Mouse (Mus musculus): ENCODE data around the gene Clptm1. TPM values are rescaled to one million over a fixed set of nuclear protein-coding genes. Genes with fewer than 3 reads are reported as not detected.
"Not testable (repeated sequence)": the region's sequence is repeated elsewhere in the genome, so short reads cannot be mapped to it uniquely, and the experiment has no call there.

Gene Clptm1
- polyA plus RNA-seq, 1 experiment from 2014 or later: 99.8 TPM

DNA sequence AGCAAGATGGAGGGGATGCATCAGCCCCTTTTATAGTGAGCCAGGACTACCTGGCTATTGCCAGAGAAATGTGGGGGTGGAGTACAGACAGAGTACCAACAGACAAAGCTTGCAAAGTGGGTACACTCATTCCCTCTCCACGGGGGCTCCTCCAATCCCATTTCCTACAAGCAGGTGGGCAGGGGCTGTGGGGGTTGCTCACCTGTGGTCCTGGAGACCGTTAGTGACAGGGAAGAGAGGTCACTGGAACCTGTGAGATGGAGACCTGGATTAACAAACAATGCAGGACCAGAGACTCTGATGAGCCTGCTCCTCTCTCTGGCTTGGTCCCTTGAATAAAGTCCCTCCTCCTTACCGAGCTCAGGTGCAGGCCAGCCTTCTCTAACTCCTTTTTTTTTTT, 37.1 kb downstream of the Clptm1 start:
- 64% methylated on average over 3 of the region's 3 CpGs for WGBS
- Histone ChIP-seq H3K4me3 (no peak overlapping the region), H3K27ac (ENCODE audit: poor library complexity, severe bottlenecking) (0 out of 2 replicates have a peak overlapping the region, but pooled peaks have one; percentile 69), H3K9me3 (replicated peaks) (no peaks in the 10 kb centered on the region), H3K27me3 (replicated peaks) (peaks cover 7% of the 10 kb centered on the region; the same call in 1 of the 2 replicates), H3K4me1 (replicated peaks) (no peaks in the 10 kb centered on the region), H3K9ac (no peak overlapping the region), H3K4me2 (peak overlapping the region; percentile 85), H3K36me3 (peaks cover 10% of the 10 kb centered on the region)
- no peak for ATAC-seq (ENCODE audit: insufficient number of reproducible peaks, low FRiP score)

GRCm38 (mm10) chr7:19623433-19623832, 41.4 kb downstream of the Clptm1 start:
- Histone ChIP-seq H3K4me1 (replicated peaks) (peaks cover 5% of the 10 kb centered on the region), H3K36me3 (no peaks in the 10 kb centered on the region), H3K4me3 (no peak overlapping the region), H3K9ac (no peak overlapping the region), H3K27me3 (replicated peaks) (peaks cover 25% of the 10 kb centered on the region), H3K27ac (ENCODE audit: poor library complexity, severe bottlenecking) (no peak overlapping the region), H3K4me2 (no peak overlapping the region), H3K9me3 (replicated peaks) (no peaks in the 10 kb centered on the region)
- 45% methylated on average over 2 of the region's 2 CpGs for WGBS
- ATAC-seq (ENCODE audit: insufficient number of reproducible peaks, low FRiP score): no peak

- H3K4me1 ChIP-seq (replicated peaks): peaks cover 5% of the 10 kb centered on the region
- H3K9me3 ChIP-seq (replicated peaks): no peaks in the 10 kb centered on the region
- no peaks in the 10 kb centered on the region for H3K36me3 ChIP-seq
- no peak overlapping the region for H3K27ac ChIP-seq (ENCODE audit: poor library complexity, severe bottlenecking)
- 34% methylated on average over 6 of the region's 6 CpGs for WGBS
- peaks cover 25% of the 10 kb centered on the region for H3K27me3 ChIP-seq (replicated peaks)
- H3K4me2 ChIP-seq: no peak overlapping the region
- H3K4me3 ChIP-seq: no peak overlapping the region
- ATAC-seq (ENCODE audit: insufficient number of reproducible peaks, low FRiP score): no peak
- no peak overlapping the region for H3K9ac ChIP-seq
These were observed 42.6 kb downstream of the Clptm1 start for GRCm38 (mm10) chr7:19622241-19622640.

GRCm38 (mm10) chr7:19620811-19621210, 44.0 kb downstream of the Clptm1 start:
- H3K9me3 ChIP-seq (replicated peaks): no peaks in the 10 kb centered on the region
- H3K4me3 ChIP-seq: no peak overlapping the region
- no peak overlapping the region for H3K9ac ChIP-seq
- peaks cover 5% of the 10 kb centered on the region for H3K4me1 ChIP-seq (replicated peaks)
- H3K4me2 ChIP-seq: no peak overlapping the region
- no peak overlapping the region for H3K27ac ChIP-seq (ENCODE audit: poor library complexity, severe bottlenecking)
- WGBS: 89% methylated on average over 7 of the region's 7 CpGs
- ATAC-seq (ENCODE audit: insufficient number of reproducible peaks, low FRiP score): no peak
- no peaks in the 10 kb centered on the region for H3K36me3 ChIP-seq
- H3K27me3 ChIP-seq (replicated peaks): peaks cover 25% of the 10 kb centered on the region

GRCm38 (mm10) chr7:19619004-19619801, 45.6 kb downstream of the Clptm1 start:
- H3K27ac ChIP-seq (ENCODE audit: poor library complexity, severe bottlenecking): no peak overlapping the region
- H3K9me3 ChIP-seq (replicated peaks): no peaks in the 10 kb centered on the region
- peaks cover 9% of the 10 kb centered on the region for H3K36me3 ChIP-seq
- peak; percentile 60 for ATAC-seq (ENCODE audit: insufficient number of reproducible peaks, low FRiP score)
- peak overlapping the region; percentile 76 for H3K4me2 ChIP-seq
- peaks cover 25% of the 10 kb centered on the region for H3K27me3 ChIP-seq (replicated peaks)
- peak overlapping the region; percentile 42 for H3K4me3 ChIP-seq
- H3K9ac ChIP-seq: peak overlapping the region; percentile 61
- peaks cover 5% of the 10 kb centered on the region for H3K4me1 ChIP-seq (replicated peaks)
- 6% methylated on average over 35 of the region's 35 CpGs for WGBS

DNA sequence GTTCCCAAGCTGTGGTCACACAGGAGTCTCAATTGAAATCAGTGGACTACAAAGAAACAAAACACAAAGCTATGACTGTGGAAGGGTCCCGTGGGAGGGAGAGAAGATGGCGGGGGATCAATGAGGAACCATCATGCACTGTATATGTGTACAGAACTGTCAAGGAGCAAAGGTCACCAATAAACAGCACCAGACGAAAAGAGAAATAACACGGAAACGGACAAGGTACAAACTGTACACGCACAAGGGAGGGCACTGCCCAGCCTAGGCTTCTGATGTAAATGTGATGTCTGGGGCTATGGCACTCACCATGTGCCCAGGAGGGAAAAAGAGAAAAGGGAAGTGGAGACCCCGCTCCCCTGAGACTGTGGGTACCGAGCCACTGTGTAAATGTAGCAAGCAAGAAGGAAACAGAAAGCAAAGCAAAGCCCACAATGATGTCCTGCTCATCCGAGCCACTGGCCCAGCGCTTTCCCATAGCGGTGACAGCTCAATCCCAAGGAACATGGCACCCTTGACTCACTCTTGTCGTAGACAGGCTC, 49.7 kb downstream of the Clptm1 start:
- H3K4me2 ChIP-seq: no peak overlapping the region
- H3K27me3 ChIP-seq (replicated peaks): peaks cover 7% of the 10 kb centered on the region
- no peaks in the 10 kb centered on the region for H3K9me3 ChIP-seq (replicated peaks)
- no peak overlapping the region for H3K27ac ChIP-seq (ENCODE audit: poor library complexity, severe bottlenecking)
- no peak for ATAC-seq (ENCODE audit: insufficient number of reproducible peaks, low FRiP score)
- H3K9ac ChIP-seq: no peak overlapping the region
- H3K36me3 ChIP-seq: peaks cover 15% of the 10 kb centered on the region
- WGBS: 78% methylated on average over 12 of the region's 12 CpGs
- peaks cover 5% of the 10 kb centered on the region for H3K4me1 ChIP-seq (replicated peaks)
- H3K4me3 ChIP-seq: no peak overlapping the region

GRCm38 (mm10) chr7:19610969-19611368, 53.9 kb downstream of the Clptm1 start:
- no peak overlapping the region for H3K9ac ChIP-seq
- no peak for ATAC-seq (ENCODE audit: insufficient number of reproducible peaks, low FRiP score)
- no peak overlapping the region for H3K4me2 ChIP-seq
- H3K36me3 ChIP-seq: peaks cover 17% of the 10 kb centered on the region
- H3K9me3 ChIP-seq (replicated peaks): no peaks in the 10 kb centered on the region
- H3K27ac ChIP-seq (ENCODE audit: poor library complexity, severe bottlenecking): no peak overlapping the region
- WGBS: 77% methylated on average over 5 of the region's 5 CpGs
- H3K4me3 ChIP-seq: no peak overlapping the region
- H3K4me1 ChIP-seq (replicated peaks): no peaks in the 10 kb centered on the region
- H3K27me3 ChIP-seq (replicated peaks): no peaks in the 10 kb centered on the region

DNA sequence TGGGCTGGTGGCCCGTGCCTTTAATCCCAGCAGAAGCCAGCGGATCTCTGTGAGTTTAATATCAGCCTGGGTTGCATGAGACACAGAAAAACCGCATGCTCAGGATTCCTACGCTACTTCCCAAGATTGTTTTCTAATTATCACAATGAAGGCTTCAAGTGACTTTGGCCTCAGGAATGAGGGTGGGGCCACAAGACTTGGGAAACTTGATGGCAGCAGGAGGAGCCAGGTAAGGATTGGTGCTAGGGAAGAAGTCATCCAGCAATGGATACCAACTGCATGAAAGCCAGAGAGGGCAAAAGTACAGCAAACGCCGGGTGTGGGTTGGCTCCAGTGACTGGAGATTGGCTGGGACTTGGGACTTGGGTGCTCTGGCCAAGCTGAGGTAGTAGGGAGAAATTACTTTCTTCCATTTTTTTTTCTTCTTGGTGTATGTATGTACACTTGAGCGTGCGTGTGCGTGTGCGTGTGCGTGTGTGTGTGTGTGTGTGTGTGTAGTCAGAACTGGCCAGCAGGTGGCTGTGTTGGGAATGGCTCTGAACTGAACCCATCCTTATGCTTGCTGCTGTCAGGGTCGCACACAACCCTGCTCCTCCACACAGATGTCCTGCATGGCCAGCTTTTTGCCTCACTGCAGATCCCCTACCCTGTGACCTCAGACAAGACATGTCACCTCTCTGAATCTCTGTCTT, 55.0 kb downstream of the Clptm1 start:
- Histone ChIP-seq H3K27me3 (replicated peaks) (no peaks in the 10 kb centered on the region), H3K27ac (ENCODE audit: poor library complexity, severe bottlenecking) (no peak overlapping the region), H3K9me3 (replicated peaks) (no peaks in the 10 kb centered on the region), H3K4me3 (no peak overlapping the region), H3K9ac (no peak overlapping the region), H3K4me2 (no peak overlapping the region), H3K4me1 (replicated peaks) (no peaks in the 10 kb centered on the region), H3K36me3 (peaks cover 9% of the 10 kb centered on the region)
- WGBS: 82% methylated on average over 12 of the region's 12 CpGs
- ATAC-seq (ENCODE audit: insufficient number of reproducible peaks, low FRiP score): no peak

DNA sequence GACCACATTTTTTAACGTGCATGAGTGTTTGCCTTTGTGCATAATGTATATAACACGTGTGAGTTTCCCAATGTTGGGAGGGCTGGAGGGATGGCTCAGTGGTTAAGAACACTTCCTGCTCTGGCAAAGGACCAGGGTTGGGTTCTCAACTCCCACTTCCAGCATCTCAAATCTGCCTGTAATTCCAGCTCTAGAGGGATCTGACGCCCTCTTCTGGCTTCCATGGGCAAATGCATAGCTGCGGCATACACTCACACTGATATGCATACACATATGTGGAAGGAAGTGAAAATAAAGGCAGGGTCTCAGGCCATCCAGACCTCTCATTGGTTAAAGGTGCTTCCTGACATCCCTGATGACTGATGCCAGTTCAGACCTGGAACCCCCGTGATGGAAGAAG, 57.5 kb downstream of the Clptm1 start:
- WGBS: 79% methylated on average over 5 of the region's 5 CpGs
- Histone ChIP-seq H3K4me2 (no peak overlapping the region), H3K4me1 (replicated peaks) (peaks cover 15% of the 10 kb centered on the region), H3K9ac (no peak overlapping the region), H3K36me3 (peaks cover 10% of the 10 kb centered on the region), H3K27ac (ENCODE audit: poor library complexity, severe bottlenecking) (no peak overlapping the region), H3K9me3 (replicated peaks) (no peaks in the 10 kb centered on the region), H3K4me3 (no peak overlapping the region), H3K27me3 (replicated peaks) (no peaks in the 10 kb centered on the region)
- ATAC-seq (ENCODE audit: insufficient number of reproducible peaks, low FRiP score): no peak

GRCm38 (mm10) chr7:19604606-19605214, 60.1 kb downstream of the Clptm1 start:
- H3K4me3 ChIP-seq: peak overlapping the region; percentile 94
- H3K4me1 ChIP-seq (replicated peaks): peaks cover 33% of the 10 kb centered on the region
- H3K36me3 ChIP-seq: peaks cover 31% of the 10 kb centered on the region
- H3K27me3 ChIP-seq (replicated peaks); H3K27ac ChIP-seq (ENCODE audit: poor library complexity, severe bottlenecking); H3K9ac ChIP-seq; ATAC-seq (ENCODE audit: insufficient number of reproducible peaks, low FRiP score); H3K9me3 ChIP-seq (replicated peaks): not testable (repeated sequence)
- peak overlapping the region; percentile 89 for H3K4me2 ChIP-seq
- 58% methylated on average over 10 of the region's 10 CpGs for WGBS
